Mouse (Mus musculus) heart, embryonic 12.5 days (tissue): ENCODE data around the gene Plekhh3. TPM values are rescaled to one million over a fixed set of nuclear protein-coding genes. Genes with fewer than 3 reads are reported as not detected.

Experiments used
- ATAC-seq: fragments of 200-750 bp; cut with Nextera tagmentation; 2 replicates; pipeline ENCODE4 v1.8.0; 2017; ENCODE audit warnings: moderate TSS enrichment, moderate library complexity; ENCODE audit not compliant: insufficient number of reproducible peaks, low FRiP score
- H3K27ac ChIP-seq: fragments of 300-500 bp; sonication (generic); 2 replicates; pipeline ENCODE4 v1.5.1; 2016; ENCODE audit warnings: mild to moderate bottlenecking, moderate library complexity; ENCODE audit not compliant: poor library complexity, severe bottlenecking
- H3K27me3 ChIP-seq: fragments of 300-500 bp; sonication (generic); replicated peaks from 2 replicates; pipeline ENCODE4 v1.6.1; 2016; ENCODE audit warnings: mild to moderate bottlenecking, moderate library complexity
- H3K36me3 ChIP-seq: fragments of 300-500 bp; sonication (generic); 2 replicates; pipeline ENCODE4 v1.6.1; 2016; ENCODE audit warnings: mild to moderate bottlenecking, moderate library complexity
- H3K4me1 ChIP-seq: fragments of 300-500 bp; sonication (generic); replicated peaks from 2 replicates; pipeline ENCODE4 v1.6.1; 2016; ENCODE audit warnings: mild to moderate bottlenecking
- H3K4me2 ChIP-seq: fragments of 300-500 bp; sonication (generic); 2 replicates; pipeline ENCODE4 v1.6.1; 2016; ENCODE audit warnings: mild to moderate bottlenecking, moderate library complexity
- H3K4me3 ChIP-seq: fragments of 300-500 bp; sonication (generic); 2 replicates; pipeline ENCODE4 v1.5.1; 2016; ENCODE audit warnings: mild to moderate bottlenecking
- H3K9ac ChIP-seq: fragments of 300-500 bp; sonication (generic); 2 replicates; pipeline ENCODE4 v1.6.1; 2016; ENCODE audit warnings: mild to moderate bottlenecking, moderate library complexity
- H3K9me3 ChIP-seq: fragments of 300-500 bp; sonication (generic); replicated peaks from 2 replicates; pipeline ENCODE4 v1.6.1; 2016; ENCODE audit warnings: mild to moderate bottlenecking, moderate library complexity
- WGBS: fragments of 180-500 bp; shearing (Covaris S2); methylation state at CpG from one replicate; pipeline ENCODE4 v1.1.7; 2016; 5-methylcytosine and 5-hydroxymethylcytosine counted together
- microRNA-seq: library from miRNA; unstranded; fragments of <30 nt; microRNA quantifications from one replicate; pipeline ENCODE4, GENCODE M21; 2017
- polyA plus RNA-seq: library from polyadenylated mRNA; unstranded; fragments of >200 nt; fragmentation: Nextera tagmentation; extraction: Ambion mirVana; gene quantifications from 2 replicates; pipeline ENCODE4 v1.2.1, GENCODE M21; 2016

Gene Plekhh3
- polyA plus RNA-seq, 1 experiment from 2014 or later = 10.6 TPM

DNA sequence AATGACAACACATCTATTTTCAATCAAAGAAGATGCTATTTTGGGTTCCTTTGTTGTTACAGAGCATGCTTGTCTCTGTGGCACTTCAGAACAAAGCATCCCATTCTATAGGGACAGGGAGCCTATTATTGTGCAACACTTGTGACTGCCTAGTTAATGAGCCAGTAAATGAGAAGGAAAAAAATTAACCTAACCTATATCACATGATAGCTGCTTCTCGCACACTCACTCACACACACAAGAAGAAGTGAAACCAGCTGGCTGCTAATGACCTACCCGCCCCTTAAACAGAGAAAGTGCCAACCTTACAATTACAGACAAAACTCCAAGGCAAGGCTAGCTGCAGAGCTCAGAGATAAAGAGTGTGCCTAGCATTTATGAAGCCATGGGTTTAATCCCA, 55.6 kb downstream of the Plekhh3 start:
- H3K36me3 ChIP-seq = peaks cover 3% of the 10 kb centered on the region
- no peak for ATAC-seq
- no peak overlapping the region for H3K27ac ChIP-seq
- H3K9ac ChIP-seq = no peak overlapping the region
- 87% methylated on average over 2 of the region's 2 CpGs for WGBS
- H3K9me3 ChIP-seq = no peaks in the 10 kb centered on the region
- no peaks in the 10 kb centered on the region for H3K27me3 ChIP-seq
- no peak overlapping the region for H3K4me2 ChIP-seq
- H3K4me3 ChIP-seq = no peak overlapping the region
- peaks cover 20% of the 10 kb centered on the region for H3K4me1 ChIP-seq

Small RNAs within 50 kb of the gene (microRNA-seq; reads per million reads assigned to microRNA genes)
- gene Gm27626 = not detected

Other genes starting within 250 kb of the Plekhh3 start
- 60.0 and 63.2 TPM in 2 replicates for gene Stat3, start 231.8 kb downstream of the Plekhh3 start, polyA plus RNA-seq
- gene Cavin1, start 200.5 kb downstream of the Plekhh3 start, polyA plus RNA-seq = 342 and 348 TPM in 2 replicates
- gene Atp6v0a1, start 161.9 kb downstream of the Plekhh3 start, polyA plus RNA-seq = 70.0 and 71.4 TPM in 2 replicates
- gene Naglu, start 101.3 kb downstream of the Plekhh3 start, polyA plus RNA-seq = 17.5 and 18.1 TPM in 2 replicates
- not detected in 2 replicates for gene Hsd17b1, start 92.9 kb downstream of the Plekhh3 start, polyA plus RNA-seq
- gene Coasy, start 88.8 kb downstream of the Plekhh3 start, polyA plus RNA-seq = 27.2 and 30.4 TPM in 2 replicates
- gene Mlx, start 84.1 kb downstream of the Plekhh3 start, polyA plus RNA-seq = 36.2 and 37.3 TPM in 2 replicates
- gene Psmc3ip, start 75.9 kb downstream of the Plekhh3 start, polyA plus RNA-seq = 20.8 and 21.3 TPM in 2 replicates
- 15.2 and 15.9 TPM in 2 replicates for gene Retreg3, start 51.5 kb downstream of the Plekhh3 start, polyA plus RNA-seq
- 77.3 and 78.8 TPM in 2 replicates for gene Tubg1, start 51.4 kb downstream of the Plekhh3 start, polyA plus RNA-seq
- gene Tubg2, start 15.4 kb downstream of the Plekhh3 start, polyA plus RNA-seq = 3.3 and 3.6 TPM in 2 replicates
- 0.37 and 0.71 TPM in 2 replicates for gene Cntnap1, start 828 bp downstream of the Plekhh3 start, polyA plus RNA-seq
- 0.15 and 0.36 TPM in 2 replicates for gene Ccr10, start 4.1 kb upstream of the Plekhh3 start, polyA plus RNA-seq
- 14.9 and 16.1 TPM in 2 replicates for gene Ezh1, start 55.1 kb upstream of the Plekhh3 start, polyA plus RNA-seq
- 233 and 245 TPM in 2 replicates for gene Ramp2, start 74.7 kb upstream of the Plekhh3 start, polyA plus RNA-seq
- 98.8 and 101 TPM in 2 replicates for gene Vps25, start 82.4 kb upstream of the Plekhh3 start, polyA plus RNA-seq
- 14.0 TPM in 2 replicates for gene Wnk4, start 89.2 kb upstream of the Plekhh3 start, polyA plus RNA-seq
- gene Cntd1, start 107.7 kb upstream of the Plekhh3 start, polyA plus RNA-seq = 0.81 and 1.5 TPM in 2 replicates
- 165 and 171 TPM in 2 replicates for gene Coa3, start 107.8 kb upstream of the Plekhh3 start, polyA plus RNA-seq
- 141 TPM in 2 replicates for gene Becn1, start 130.9 kb upstream of the Plekhh3 start, polyA plus RNA-seq
- 131 and 136 TPM in 2 replicates for gene Psme3, start 144.9 kb upstream of the Plekhh3 start, polyA plus RNA-seq
- gene Aoc2, start 153.7 kb upstream of the Plekhh3 start, polyA plus RNA-seq = 1.3 and 1.5 TPM in 2 replicates
- gene Aoc3, start 159.3 kb upstream of the Plekhh3 start, polyA plus RNA-seq = 0.06 and 0.17 TPM in 2 replicates
- not detected in 2 replicates for gene G6pc, start 196.2 kb upstream of the Plekhh3 start, polyA plus RNA-seq
- 42.9 and 55.5 TPM in 2 replicates for gene Aarsd1, start 246.3 kb upstream of the Plekhh3 start, polyA plus RNA-seq